Mouse (Mus musculus) ES-E14 (cell line): ENCODE results near the gene Gys2.

Experiments used
- HCFC1 ChIP-seq: IDR thresholded peaks from 2 replicates; pipeline ENCODE4 v1.6.1; 2012; ENCODE audit warnings: low read length, inconsistent platforms, borderline replicate concordance; ENCODE audit not compliant: insufficient read depth
- MAFK ChIP-seq: IDR thresholded peaks from 2 replicates; pipeline ENCODE4 v1.6.1; 2014; ENCODE audit warnings: mild to moderate bottlenecking, low read depth, low read length, inconsistent platforms; ENCODE audit not compliant: insufficient read depth
- ZNF384 ChIP-seq: IDR thresholded peaks from 2 replicates; pipeline ENCODE4 v1.6.1; 2012; ENCODE audit warnings: low read depth, low read length, inconsistent platforms

DNA sequence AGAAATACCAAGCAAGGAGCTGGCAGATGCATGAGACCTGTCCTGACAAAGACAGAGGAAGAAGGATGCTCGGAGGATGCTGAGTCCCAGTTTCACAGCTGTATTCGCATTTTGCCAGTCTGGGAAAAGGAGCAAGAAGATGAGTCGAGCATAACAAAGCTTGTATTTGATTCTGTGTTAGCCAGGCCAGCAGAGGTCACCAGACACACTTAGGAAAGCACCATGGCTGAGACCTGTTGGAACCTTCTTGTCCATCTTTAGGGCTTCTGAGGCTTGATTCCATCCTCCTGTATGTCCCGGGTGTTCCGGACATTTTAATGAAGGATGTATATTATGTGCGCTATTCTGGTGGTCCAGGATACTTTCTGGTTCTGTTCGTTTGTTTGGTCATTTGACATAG is 4.3 kb upstream of the Gys2 start:
- TF ChIP-seq ZNF384, result no peak
- TF ChIP-seq HCFC1, result no peak
- TF ChIP-seq MAFK, result no peak
